Mouse (Mus musculus): ENCODE results near the gene Sar1a.

DNA sequence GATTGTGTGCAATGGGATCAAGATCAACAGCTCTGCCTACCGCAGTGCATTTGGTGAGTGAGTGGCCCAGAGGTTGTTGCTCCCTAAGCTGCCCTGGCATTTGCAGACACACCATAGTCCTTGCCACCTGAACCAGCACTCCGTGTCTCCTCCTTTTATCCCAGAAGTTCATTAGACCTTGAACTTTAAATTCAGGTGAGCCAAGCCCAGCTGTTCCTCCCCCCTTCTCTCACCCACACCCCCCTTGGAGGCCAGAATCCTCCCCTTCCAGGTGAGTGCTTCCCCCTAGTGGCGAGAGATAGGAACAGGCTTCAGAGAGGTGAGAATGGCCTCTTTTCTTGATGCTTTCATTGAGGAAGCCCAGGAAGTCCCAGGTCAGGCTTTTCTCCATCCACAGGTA, 54.3 kb downstream of the Sar1a start:
- no peak for TF ChIP-seq MAFK (IDR thresholded peaks at IDR 0.05; ENCODE audit: insufficient read depth, low read depth, low read length)
- no peak for TF ChIP-seq CHD2 (IDR thresholded peaks at IDR 0.05; ENCODE audit: low read depth, low read length)
- TF ChIP-seq ZNF384 (IDR thresholded peaks at IDR 0.05; ENCODE audit: low read depth, low read length): no peak
- TF ChIP-seq HCFC1 (IDR thresholded peaks at IDR 0.05; ENCODE audit: borderline replicate concordance, insufficient read depth, low read length): no peak
